Mouse (Mus musculus) cerebellum, adult 11-12 months (tissue): Measurements from ENCODE around the gene Sectm1b.
A peak's percentile ranks its signal among the peaks of the same experiment; 100 is the strongest.

Experiments
- DNase-seq: peaks from one replicate; pipeline ENCODE4 v3.0.0; 2022

The Sectm1b gene

DNA sequence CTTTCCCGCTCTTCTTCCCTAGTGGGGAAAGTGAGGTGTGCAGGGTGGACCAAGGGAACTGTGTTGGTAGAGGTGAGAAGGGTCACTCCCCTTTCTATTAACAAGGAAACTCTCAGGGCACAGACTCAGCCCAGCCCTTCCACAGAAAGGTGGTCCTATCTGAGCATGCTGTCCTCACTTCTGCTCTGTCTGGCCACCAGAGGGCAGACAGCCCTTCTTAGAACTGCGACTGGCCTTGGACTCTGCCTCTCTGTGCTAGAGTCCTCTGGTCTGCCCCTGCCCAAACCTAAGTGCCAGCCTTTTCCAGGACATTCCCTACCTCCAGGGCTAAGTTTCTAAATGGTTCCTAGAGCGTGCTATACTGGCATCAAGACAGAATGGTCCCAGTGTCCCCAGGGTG is 45.7 kb downstream of the Sectm1b start:
- peak; percentile 38 for DNase-seq

DNA sequence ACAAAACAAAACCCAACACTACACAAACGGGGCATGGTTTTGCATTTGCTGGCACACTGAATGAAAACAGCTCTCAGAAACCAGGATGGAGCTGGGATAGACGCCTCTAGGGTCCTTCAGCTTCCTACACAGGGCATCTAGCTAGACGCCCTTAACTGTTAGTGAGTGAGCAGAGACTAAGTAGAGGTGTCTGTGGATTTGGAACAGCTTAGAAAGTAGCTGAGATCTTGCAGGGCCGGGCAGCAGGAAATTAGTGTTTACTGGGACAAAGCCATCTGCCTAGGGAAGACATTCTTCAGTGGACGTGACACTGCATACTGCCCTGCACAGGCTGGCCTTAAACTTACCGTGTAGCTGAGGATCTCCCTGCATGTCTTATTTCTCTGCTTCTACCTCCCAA is 47.9 kb downstream of the Sectm1b start:
- no peak for DNase-seq

- DNase-seq, result peak; percentile 87
These were observed 48.5 kb downstream of the Sectm1b start for GRCm38 (mm10) chr11:121014896-121015300.

DNA sequence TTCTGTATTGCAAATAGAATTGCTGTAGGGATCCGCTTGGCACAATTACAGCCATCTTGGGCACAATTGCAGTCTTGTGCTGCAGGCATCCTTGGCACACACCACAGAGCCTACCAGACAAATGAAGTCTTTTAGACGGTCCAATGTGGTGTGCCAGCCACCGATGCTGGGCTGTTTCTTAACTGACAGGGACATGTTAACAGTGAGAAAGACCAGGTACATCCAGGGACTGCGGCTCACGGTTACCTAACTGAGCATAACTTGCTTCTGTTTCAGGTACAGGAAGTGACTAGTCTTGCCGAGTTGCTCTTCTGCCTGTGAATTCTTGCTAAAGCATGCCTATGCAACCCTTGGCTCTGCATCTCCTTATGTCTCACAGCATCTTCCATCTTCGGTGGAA is 49.7 kb downstream of the Sectm1b start:
- no peak for DNase-seq

DNA sequence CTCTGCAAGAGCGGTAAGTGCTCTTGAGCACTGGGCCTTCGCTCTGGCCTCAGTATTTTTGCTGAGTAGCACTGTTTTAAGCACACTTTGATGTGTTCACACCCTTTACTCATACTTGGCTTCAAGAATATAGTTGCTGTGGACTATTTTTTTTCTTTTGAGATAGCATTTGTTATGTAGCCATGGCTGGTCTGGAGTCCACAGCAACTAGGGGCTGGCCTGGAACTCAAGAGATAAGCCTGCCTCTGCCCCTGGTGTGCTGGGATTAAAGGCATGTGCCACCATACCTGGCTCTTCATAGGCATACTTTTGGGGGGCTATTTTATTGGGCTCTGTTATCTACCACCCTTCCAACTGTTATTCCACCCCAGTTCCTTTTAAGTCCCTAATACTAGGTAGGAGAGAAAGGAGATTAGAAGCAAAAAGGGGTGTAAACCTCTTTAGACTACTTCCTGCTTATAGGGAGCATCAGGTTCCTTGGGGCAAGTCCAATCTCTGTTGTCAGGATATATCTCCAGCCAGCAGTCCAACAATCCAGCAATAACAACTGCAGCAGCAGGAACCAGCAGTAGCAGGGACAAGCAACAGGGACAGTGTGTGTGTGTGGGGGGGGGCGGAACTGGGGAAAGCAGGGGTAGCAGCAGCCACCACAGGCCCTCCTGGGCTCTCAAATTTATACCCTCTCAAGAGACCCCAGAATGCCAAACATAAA is 53.2 kb downstream of the Sectm1b start:
- DNase-seq, result no peak

- DNase-seq, result no peak
These were observed 57.2 kb downstream of the Sectm1b start for GRCm38 (mm10) chr11:121006184-121006583.

DNA sequence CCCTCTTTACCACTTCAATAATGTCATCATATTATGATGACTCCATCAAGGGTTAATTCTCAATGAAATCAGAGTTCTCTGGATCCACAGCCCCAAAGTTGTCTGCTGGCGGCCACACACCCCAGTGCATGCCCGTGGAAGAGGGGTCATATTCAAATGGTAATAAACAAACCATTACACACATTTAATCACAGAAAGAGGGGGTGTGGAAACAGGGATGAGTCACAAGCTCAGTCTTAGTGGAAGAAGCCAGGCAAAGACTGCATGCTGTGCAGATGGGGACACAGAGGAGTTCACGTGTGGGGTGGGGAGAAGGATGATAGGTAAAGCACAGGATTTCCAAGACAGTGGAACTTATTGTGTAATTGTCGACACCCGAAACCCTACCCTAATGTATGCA is 59.1 kb downstream of the Sectm1b start:
- no peak for DNase-seq
